Mouse (Mus musculus): ENCODE results near the gene Tmem220. TPM values are rescaled to one million over a fixed set of nuclear protein-coding genes. Genes with fewer than 3 reads are reported as not detected.

Tmem220 gene
- polyA plus RNA-seq, 1 experiment from 2014 or later = 1.8 TPM

- 56% methylated on average over 14 of the region's 14 CpGs for WGBS
- Histone ChIP-seq H3K9me3 (replicated peaks; ENCODE audit: low read length) (no peaks in the 10 kb centered on the region), H3K36me3 (ENCODE audit: insufficient read depth, low read length) (no peaks in the 10 kb centered on the region), H3K4me3 (replicated peaks; ENCODE audit: low read depth, low read length) (no peak overlapping the region), H3K4me1 (replicated peaks; ENCODE audit: insufficient read depth, low read length) (0 out of 2 replicates have a peak, but pooled peaks cover 3% of the 10 kb centered on the region), H3K9ac (ENCODE audit: low read depth, low read length) (no peak overlapping the region), H3K4me2 (ENCODE audit: low read length) (no peak overlapping the region), H3K27ac (0 out of 2 replicates have a peak overlapping the region, but pooled peaks have one; percentile 5), H3K27me3 (ENCODE audit: insufficient read depth, low read length) (no peaks in the 10 kb centered on the region)
- ATAC-seq (replicated peaks; ENCODE audit: low FRiP score, low read depth) (peak; percentile 75; the same call in 1 of the 2 replicates), DNase-seq (ENCODE audit: low spot score) (peak; percentile 27)
- TF ChIP-seq CTCF (IDR thresholded peaks at IDR 0.05; ENCODE audit: low read depth) = 0 out of 2 replicates have a peak, but pooled peaks have one; percentile 7
These were observed 26.2 kb upstream of the Tmem220 start for GRCm38 (mm10) chr11:66998467-66999403.

- no peaks in the 10 kb centered on the region for H3K9me3 ChIP-seq (replicated peaks; ENCODE audit: low read length)
- H3K9ac ChIP-seq (ENCODE audit: low read depth, low read length) = no peak overlapping the region
- no peak overlapping the region for H3K4me2 ChIP-seq (ENCODE audit: low read length)
- no peak for ATAC-seq (replicated peaks; ENCODE audit: low FRiP score, low read depth)
- no peaks in the 10 kb centered on the region for H3K36me3 ChIP-seq (ENCODE audit: insufficient read depth, low read length)
- no peak overlapping the region for H3K27ac ChIP-seq
- 0 out of 2 replicates have a peak, but pooled peaks cover 3% of the 10 kb centered on the region for H3K4me1 ChIP-seq (replicated peaks; ENCODE audit: insufficient read depth, low read length)
- no peak for TF ChIP-seq CTCF (IDR thresholded peaks at IDR 0.05; ENCODE audit: low read depth)
- 77% methylated on average over 4 of the region's 4 CpGs for WGBS
- no peaks in the 10 kb centered on the region for H3K27me3 ChIP-seq (ENCODE audit: insufficient read depth, low read length)
- H3K4me3 ChIP-seq (replicated peaks; ENCODE audit: low read depth, low read length) = no peak overlapping the region
- DNase-seq (ENCODE audit: low spot score) = no peak
These were observed 24.3 kb upstream of the Tmem220 start for GRCm38 (mm10) chr11:67000671-67001070.

- DNase-seq (ENCODE audit: low spot score) (no peak), ATAC-seq (replicated peaks; ENCODE audit: low FRiP score, low read depth) (no peak)
- H3K36me3 ChIP-seq (ENCODE audit: insufficient read depth, low read length) = no peaks in the 10 kb centered on the region
- H3K4me2 ChIP-seq (ENCODE audit: low read length) = no peak overlapping the region
- no peak overlapping the region for H3K4me3 ChIP-seq (replicated peaks; ENCODE audit: low read depth, low read length)
- no peaks in the 10 kb centered on the region for H3K9me3 ChIP-seq (replicated peaks; ENCODE audit: low read length)
- H3K9ac ChIP-seq (ENCODE audit: low read depth, low read length) = no peak overlapping the region
- H3K27me3 ChIP-seq (ENCODE audit: insufficient read depth, low read length) = no peaks in the 10 kb centered on the region
- no peak overlapping the region for H3K27ac ChIP-seq
- 52% methylated on average over 1 of the region's 1 CpGs for WGBS
- no peak for TF ChIP-seq CTCF (IDR thresholded peaks at IDR 0.05; ENCODE audit: low read depth)
- 0 out of 2 replicates have a peak, but pooled peaks cover 3% of the 10 kb centered on the region for H3K4me1 ChIP-seq (replicated peaks; ENCODE audit: insufficient read depth, low read length)
These were observed 23.2 kb upstream of the Tmem220 start for GRCm38 (mm10) chr11:67001717-67002116.

- 35% methylated on average over 2 of the region's 2 CpGs for WGBS
These were observed 22.0 kb upstream of the Tmem220 start for GRCm38 (mm10) chr11:67002911-67003310.

GRCm38 (mm10) chr11:67007961-67008360 is 17.0 kb upstream of the Tmem220 start:
- ATAC-seq (replicated peaks; ENCODE audit: low FRiP score, low read depth) = no peak
- no peak for TF ChIP-seq CTCF (IDR thresholded peaks at IDR 0.05; ENCODE audit: low read depth)
- no peaks in the 10 kb centered on the region for H3K36me3 ChIP-seq (ENCODE audit: insufficient read depth, low read length)
- 80% methylated on average over 8 of the region's 8 CpGs for WGBS
- H3K27me3 ChIP-seq (ENCODE audit: insufficient read depth, low read length) = no peaks in the 10 kb centered on the region
- H3K27ac ChIP-seq = no peak overlapping the region
- H3K9me3 ChIP-seq (replicated peaks; ENCODE audit: low read length) = no peaks in the 10 kb centered on the region
- no peaks in the 10 kb centered on the region for H3K4me1 ChIP-seq (replicated peaks; ENCODE audit: insufficient read depth, low read length)
- H3K9ac ChIP-seq (ENCODE audit: low read depth, low read length) = no peak overlapping the region
- no peak overlapping the region for H3K4me2 ChIP-seq (ENCODE audit: low read length)
- no peak for DNase-seq (ENCODE audit: low spot score)
- no peak overlapping the region for H3K4me3 ChIP-seq (replicated peaks; ENCODE audit: low read depth, low read length)

More at GRCm38 (mm10) chr11:67002911-67003310, 22.0 kb upstream of the Tmem220 start:
- no peak for TF ChIP-seq CTCF (IDR thresholded peaks at IDR 0.05; ENCODE audit: low read depth)
- Histone ChIP-seq H3K27me3 (ENCODE audit: insufficient read depth, low read length) (no peaks in the 10 kb centered on the region), H3K36me3 (ENCODE audit: insufficient read depth, low read length) (no peaks in the 10 kb centered on the region), H3K4me2 (ENCODE audit: low read length) (no peak overlapping the region), H3K4me1 (replicated peaks; ENCODE audit: insufficient read depth, low read length) (0 out of 2 replicates have a peak, but pooled peaks cover 3% of the 10 kb centered on the region), H3K27ac (no peak overlapping the region), H3K4me3 (replicated peaks; ENCODE audit: low read depth, low read length) (no peak overlapping the region), H3K9me3 (replicated peaks; ENCODE audit: low read length) (no peaks in the 10 kb centered on the region), H3K9ac (ENCODE audit: low read depth, low read length) (no peak overlapping the region)
- ATAC-seq (replicated peaks; ENCODE audit: low FRiP score, low read depth) = no peak
- no peak for DNase-seq (ENCODE audit: low spot score)

- no peak overlapping the region for H3K9ac ChIP-seq (ENCODE audit: low read depth, low read length)
- H3K36me3 ChIP-seq (ENCODE audit: insufficient read depth, low read length) = no peaks in the 10 kb centered on the region
- no peaks in the 10 kb centered on the region for H3K27me3 ChIP-seq (ENCODE audit: insufficient read depth, low read length)
- no peak for TF ChIP-seq CTCF (IDR thresholded peaks at IDR 0.05; ENCODE audit: low read depth)
- H3K4me3 ChIP-seq (replicated peaks; ENCODE audit: low read depth, low read length) = no peak overlapping the region
- 95% methylated on average over 4 of the region's 4 CpGs for WGBS
- DNase-seq (ENCODE audit: low spot score) (no peak), ATAC-seq (replicated peaks; ENCODE audit: low FRiP score, low read depth) (no peak)
- H3K4me2 ChIP-seq (ENCODE audit: low read length) = no peak overlapping the region
- H3K9me3 ChIP-seq (replicated peaks; ENCODE audit: low read length) = no peaks in the 10 kb centered on the region
- H3K27ac ChIP-seq = no peak overlapping the region
- H3K4me1 ChIP-seq (replicated peaks; ENCODE audit: insufficient read depth, low read length) = no peaks in the 10 kb centered on the region
These were observed 16.4 kb upstream of the Tmem220 start for GRCm38 (mm10) chr11:67008528-67008927.
